Mouse (Mus musculus): ENCODE measurements around the gene Igfn1.

Igfn1 gene

DNA sequence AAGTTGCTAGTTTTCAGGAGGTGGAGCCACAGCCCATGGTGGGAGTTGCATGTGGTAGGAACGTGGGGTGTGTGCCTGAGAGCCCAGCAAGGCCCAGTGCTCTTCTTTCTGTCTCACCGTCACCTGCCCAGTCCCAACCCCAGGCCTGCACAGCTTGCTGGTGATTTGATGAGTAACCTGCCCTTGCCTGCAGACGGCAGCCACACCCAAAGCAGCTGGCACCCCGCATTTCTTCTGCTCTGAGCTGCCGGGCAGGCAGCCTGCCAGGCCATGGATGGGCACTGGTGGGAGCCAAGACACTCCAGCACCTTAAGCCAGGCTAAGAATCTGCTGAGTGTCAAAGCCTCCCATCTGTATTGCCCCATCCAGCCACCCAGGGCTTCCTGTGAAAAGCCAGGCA is 80.3 kb downstream of the Igfn1 start:
- DNase-seq: no peak

DNA sequence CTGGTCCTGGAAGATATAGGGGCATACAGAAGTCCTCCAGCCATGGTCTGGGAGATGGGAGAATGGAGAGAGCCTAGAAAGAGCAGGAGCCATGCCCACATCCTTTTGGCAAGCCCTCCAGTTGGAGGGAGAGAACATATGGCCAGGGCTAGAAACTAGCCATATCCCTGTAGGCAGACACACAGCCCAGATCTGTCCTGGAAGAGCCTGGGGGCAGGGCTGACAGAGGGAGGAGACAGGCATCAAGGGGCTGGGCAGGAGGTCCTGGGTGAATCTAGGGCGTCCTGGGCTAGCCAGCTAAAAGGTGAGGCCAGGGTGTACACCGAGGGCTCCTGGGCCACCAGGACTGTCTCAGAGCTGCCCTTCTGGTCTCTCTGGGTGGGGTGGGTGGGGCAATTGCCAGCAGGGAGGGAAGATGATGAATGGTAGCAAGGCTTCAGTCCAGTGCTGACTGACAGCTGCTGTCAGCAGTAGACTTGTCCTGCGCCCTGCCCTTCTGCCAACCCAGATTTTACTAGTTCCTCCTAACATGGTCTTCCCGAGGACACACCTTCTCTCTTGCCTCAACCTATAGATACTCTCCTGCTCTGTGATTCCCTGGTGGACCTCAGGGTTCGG is 81.7 kb downstream of the Igfn1 start:
- DNase-seq: no peak

DNA sequence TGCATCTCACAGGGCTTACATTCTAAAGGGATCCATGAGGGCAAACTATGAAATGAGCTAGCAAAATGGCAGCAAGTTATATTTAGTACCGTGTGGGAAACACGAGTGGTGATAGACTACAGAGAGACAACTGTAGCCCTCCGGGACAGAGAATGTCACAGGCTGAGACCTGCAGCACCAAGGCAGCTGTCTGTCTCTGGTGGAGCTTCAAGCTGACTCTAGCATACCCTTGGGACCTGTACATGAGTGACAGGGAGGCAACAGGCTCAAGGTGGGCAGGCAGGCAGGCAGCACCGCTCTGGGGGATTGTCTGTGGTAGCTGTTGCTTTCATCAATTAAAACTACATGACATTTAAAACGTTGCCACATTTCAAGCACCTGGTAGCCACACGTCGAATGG is 82.9 kb downstream of the Igfn1 start:
- no peak for DNase-seq

DNA sequence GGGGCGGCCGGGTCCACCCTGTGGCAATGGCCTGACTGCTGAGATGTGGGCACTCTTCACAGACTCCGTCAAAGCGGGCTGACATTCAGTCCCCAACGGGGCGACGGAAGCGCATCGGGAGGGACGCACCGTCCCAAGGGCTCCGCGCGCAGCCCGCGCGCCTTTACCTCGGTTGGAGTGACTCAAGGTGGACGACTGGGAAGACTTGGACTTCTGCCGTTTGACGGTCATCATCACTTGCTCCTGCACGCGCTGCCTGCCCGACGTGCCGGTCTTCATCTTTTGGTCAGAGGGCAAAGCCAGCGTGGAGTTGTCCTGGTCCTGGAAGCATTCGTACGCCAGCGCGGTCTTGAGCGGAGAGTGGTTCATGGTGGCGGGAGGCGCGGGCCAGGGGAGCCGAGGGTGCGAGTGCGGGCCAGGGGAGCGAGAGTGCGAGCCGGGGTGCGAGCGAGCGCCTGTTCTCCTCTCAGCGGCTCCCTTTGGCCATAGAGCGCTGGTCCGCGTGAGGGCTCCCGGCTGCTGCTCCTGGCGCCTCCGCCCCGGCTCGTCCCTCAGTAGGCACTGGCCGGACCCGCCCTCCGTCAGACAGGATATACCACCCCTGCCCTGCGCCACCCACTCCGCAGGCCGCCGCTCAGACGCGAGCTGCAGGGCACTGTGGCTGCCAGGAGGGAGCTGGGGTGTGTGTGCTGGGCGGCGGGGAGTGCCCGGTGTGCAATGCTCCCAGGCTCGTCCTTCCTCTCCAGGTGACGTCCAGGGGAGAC is 87.3 kb downstream of the Igfn1 start, which contains the start of gene Pkp1:
Gene Pkp1, minus strand, starts transcription at position 564 of the 764 bp plus-strand sequence.
- no peak for DNase-seq

DNA sequence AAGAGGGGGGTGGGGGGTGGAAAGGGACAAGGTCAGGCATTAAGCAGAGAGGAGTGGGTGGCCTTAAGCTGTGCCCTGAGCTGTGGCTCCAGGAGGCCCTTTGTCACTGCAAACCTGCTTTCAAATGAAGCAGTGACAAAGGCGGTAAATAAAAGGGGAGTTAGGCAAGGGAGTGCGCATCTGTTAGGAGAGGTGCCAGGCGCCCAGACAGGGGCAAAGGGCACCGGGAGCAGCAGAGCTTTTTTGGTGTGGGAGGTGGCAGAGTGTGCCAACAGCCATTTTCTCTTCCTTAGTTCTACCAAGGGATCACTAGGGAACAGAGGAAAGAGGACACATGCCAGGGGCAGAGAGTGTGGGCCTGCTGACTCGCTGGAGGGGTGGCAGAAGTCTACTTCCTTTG is 88.9 kb downstream of the Igfn1 start:
- DNase-seq: no peak

DNA sequence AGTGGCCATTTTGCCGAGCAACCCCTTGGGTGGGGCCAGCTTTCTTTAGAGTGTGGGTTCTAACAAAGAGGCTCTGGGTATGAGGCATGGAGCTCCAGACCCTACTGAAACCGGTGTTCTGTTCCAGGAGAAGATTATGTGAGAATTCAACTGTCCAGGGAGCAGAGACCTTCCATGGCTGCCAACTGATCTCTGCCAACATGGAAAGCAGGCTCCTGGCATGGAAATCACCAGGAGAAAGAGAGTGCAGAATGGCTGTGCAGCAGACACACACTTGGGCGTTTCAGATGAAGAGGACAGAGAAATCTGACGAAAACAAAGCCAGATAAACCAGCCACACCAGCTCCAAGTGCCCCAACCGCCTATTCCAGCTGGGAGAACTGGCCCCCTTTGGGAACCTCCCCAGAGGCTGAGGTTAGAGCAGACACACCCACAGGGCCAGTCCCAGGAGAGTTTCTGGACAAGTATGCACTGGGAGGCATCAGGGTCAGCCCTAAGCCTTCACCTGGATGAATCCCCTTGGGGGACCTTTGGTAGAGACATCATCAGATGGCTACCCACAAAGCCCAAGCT is 89.6 kb downstream of the Igfn1 start:
- DNase-seq: no peak

DNA sequence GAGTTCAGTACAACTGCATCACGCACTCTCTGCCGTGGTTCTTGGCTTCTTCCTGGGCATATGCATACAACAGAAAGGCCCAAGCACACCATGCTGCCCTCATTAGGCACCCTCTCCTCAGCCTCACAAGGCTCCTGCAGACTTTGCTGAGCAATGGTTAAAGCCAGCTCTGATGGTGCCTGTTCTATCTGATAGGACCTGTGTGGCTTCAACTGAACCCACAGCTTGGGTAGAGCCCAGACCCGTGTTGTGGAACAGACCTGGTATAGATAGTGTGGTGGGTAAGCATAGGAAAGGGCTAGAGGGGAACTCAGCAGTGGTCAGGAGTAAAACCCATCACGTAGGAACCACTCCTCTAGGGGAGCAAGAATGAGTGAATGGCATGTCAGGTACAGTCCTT is 92.5 kb downstream of the Igfn1 start:
- no peak for DNase-seq

DNA sequence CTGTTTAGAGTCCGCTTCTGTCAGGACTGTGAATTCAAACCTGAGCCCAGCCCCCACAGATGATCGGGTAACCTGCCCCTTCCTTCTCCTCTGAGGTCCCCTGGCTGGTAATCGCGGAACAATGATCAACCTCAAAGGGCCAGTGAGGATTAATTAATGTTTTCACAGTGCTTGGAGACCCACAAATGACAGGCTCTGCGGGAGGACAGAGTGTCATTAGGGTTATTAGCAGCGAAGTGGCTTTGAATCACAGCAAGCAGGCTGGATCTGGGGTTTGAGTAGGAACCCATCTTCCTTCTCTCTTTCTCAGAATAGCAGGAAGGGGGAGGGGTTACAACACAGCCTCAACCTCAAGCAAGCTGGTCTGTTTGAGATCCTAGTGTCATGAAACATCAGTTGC is 96.8 kb downstream of the Igfn1 start:
- no peak for DNase-seq

DNA sequence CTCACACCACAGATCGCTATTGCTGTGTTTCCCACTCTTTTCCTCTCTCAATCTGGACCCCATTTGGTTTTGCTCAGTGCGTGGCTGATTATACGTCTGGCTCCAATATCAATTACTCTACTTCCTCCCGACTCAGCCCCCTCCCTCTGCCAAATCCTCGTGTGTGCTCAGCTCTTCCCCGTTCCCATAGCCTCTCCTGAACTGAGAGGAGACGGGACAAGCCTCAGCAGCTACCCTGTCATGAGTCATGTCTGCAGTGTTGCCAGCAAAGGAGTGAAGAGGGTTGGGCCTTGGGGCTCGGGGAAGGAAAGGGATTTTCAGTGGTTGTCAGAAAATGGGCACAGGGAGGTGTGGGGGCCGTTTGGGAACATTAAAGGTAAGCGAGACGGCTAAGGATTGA is 99.4 kb downstream of the Igfn1 start:
- DNase-seq: no peak
